Mouse (Mus musculus) frontal cortex, adult (tissue): ENCODE results near the gene Usp27x.
A peak's percentile ranks its signal among the peaks of the same experiment; 100 is the strongest.

ENCODE experiments used
- ATAC-seq: cut with Nextera tagmentation; 2 replicates; pipeline ENCODE4 v1.9.2; 2017; ENCODE audit warnings: mild to moderate bottlenecking, moderate library complexity, mixed read lengths; ENCODE audit not compliant: low TSS enrichment

Gene Usp27x

GRCm38 (mm10) chrX:7375716-7376480, at the start of gene Usp27x:
Gene Usp27x (minus strand): TSS chrX:7375830.
- ATAC-seq, result peak; percentile 89

GRCm38 (mm10) chrX:7422691-7423111, 47.1 kb upstream of the Usp27x start:
- peak; percentile 78 for ATAC-seq

- ATAC-seq, result no peak
These were observed 46.5 kb upstream of the Usp27x start for GRCm38 (mm10) chrX:7422166-7422565.

GRCm38 (mm10) chrX:7421016-7421415, 45.4 kb upstream of the Usp27x start:
- ATAC-seq, result peak; percentile 83

DNA sequence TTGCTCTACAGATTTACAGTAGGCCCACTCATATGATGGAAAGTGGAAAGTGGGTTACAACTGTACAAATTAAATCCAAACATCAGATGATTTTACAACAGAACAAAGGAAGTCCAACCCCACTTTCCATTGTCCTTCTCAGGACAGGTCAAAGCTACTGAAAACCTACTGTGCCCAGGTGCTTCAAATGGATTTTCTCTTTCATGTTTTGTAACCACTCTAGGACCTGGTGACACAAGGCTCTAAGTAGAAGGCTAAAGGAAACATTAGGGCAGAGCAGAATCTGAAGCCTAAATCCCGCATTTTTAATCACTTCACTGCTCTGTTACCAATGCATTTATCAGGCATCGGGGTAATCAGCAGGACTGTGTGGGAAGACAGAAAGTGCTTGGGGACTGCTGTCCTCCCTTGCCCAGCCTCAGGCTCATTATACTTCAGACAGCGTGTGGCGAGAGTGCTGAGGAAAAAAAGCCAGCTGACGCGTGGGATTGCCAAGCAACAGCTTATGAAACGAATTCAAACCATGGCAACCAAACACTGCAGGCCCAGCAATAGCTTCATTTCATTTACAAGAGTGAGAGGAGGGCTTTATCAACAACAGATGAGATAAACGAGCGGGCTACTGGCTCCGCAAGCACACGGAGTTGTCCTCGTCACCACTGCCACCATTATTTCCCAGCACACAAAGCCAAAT, 40.7 kb upstream of the Usp27x start:
- ATAC-seq, result peak; percentile 94

DNA sequence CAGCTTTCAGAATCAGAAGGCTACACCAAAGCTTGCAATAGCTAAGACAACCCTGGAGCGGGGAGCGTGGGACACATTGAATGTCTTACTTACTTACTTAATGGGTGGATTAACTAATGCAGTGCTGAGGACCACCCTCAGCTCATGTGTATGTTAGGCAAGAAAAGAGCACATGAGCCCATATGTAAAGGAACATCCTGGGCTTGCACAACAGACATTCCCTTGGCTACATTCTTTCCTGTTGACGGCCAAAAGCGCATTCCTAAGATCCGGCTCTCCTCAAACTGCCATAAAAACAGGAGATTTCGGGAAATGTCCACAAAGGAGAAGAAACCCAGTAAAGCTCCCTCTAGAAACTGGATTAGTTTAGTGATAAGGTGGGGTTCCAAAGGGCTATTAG, 39.7 kb upstream of the Usp27x start:
- no peak for ATAC-seq

- no peak for ATAC-seq
These were observed 36.8 kb upstream of the Usp27x start for GRCm38 (mm10) chrX:7412239-7413033.

GRCm38 (mm10) chrX:7376586-7376985, 956 bp upstream of the Usp27x start:
- ATAC-seq, result no peak

- ATAC-seq, result peak; percentile 51
These were observed 311 bp downstream of the Usp27x start for GRCm38 (mm10) chrX:7375322-7375715.

GRCm38 (mm10) chrX:7325455-7325854, 50.2 kb downstream of the Usp27x start:
- no peak for ATAC-seq

- ATAC-seq, result no peak
These were observed 53.3 kb downstream of the Usp27x start for GRCm38 (mm10) chrX:7322288-7322687.
